27 mouse cellular contexts compared by ENCODE assay signal in the genomic region with DNA sequence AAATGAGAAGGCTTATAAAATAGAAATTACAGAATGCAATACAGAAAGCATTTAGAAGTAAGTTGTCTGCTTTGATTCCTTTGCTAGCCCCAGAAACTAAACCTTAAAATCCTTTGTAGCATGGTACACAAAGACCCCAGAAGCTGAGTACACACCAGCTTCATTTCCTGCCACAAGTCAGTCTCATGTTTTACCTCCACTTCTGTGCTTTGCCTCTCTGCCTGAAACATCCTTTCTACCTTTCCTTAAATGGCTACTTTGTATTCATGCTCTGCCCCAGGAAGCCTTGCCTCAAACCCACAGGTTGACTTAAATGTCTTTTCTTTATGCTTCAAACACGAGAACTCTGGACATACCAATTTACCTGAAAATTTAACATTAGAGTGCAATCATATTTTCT. TPM values are rescaled to one million over a fixed set of nuclear protein-coding genes. Genes with fewer than 3 reads are reported as not detected.
DNase-seq lines count a peak whose midpoint lies in the region; ATAC-seq and TF ChIP-seq lines count a peak whose summit lies in the region.
"Had no signal": no experiment of that assay in that cellular context is flagged by ENCODE, and none has a peak within 500 bp of the region (broad histone marks: within the 10 kb centered on the region; RNA-seq: fewer than 3 reads in every experiment).

No protein-coding gene starts in this region.

- 61% methylated on average over 1 of the region's 1 CpGs for WGBS in liver, postnatal 0 days (ENCODE audit: insufficient replicate concordance)
- WGBS in liver, embryonic 12.5 days (ENCODE audit: insufficient replicate concordance): 60% methylated on average over 1 of the region's 1 CpGs
- WGBS in neural tube, embryonic 15.5 days: 82% methylated on average over 1 of the region's 1 CpGs

- H3K27me3 ChIP-seq in liver, postnatal 0 days (ENCODE audit: insufficient read depth, low read length): no peaks in the 10 kb centered on the region
- no peaks in the 10 kb centered on the region for H3K27me3 ChIP-seq in liver, embryonic 12.5 days (replicated peaks)
- H3K27me3 ChIP-seq in neural tube, embryonic 15.5 days (replicated peaks): no peaks in the 10 kb centered on the region
- H3K27me3 ChIP-seq: heart, embryonic 15.5 days; hindbrain, embryonic 15.5 days; limb, embryonic 13.5 days; liver, embryonic 13.5 days; lung, embryonic 15.5 days; midbrain, embryonic 15.5 days had no signal

- H3K4me1 ChIP-seq in liver, postnatal 0 days (ENCODE audit: insufficient read depth): peaks cover 3% of the 10 kb centered on the region; the same call in 1 of the 2 replicates
- peaks cover 24% of the 10 kb centered on the region for H3K4me1 ChIP-seq in liver, embryonic 12.5 days
- peaks cover 6% of the 10 kb centered on the region; the same call in 1 of the 2 replicates for H3K4me1 ChIP-seq in brown adipose tissue, adult 24 weeks (ENCODE audit: control insufficient read depth, insufficient read depth, insufficient read length, low read length)
- peaks cover 8% of the 10 kb centered on the region for H3K4me1 ChIP-seq in neural tube, embryonic 15.5 days
- H3K4me1 ChIP-seq: limb, embryonic 13.5 days; lung, embryonic 15.5 days had no signal

- no peak for TF ChIP-seq EP300 in liver, postnatal 0 days (IDR thresholded peaks at IDR 0.05; ENCODE audit: low read depth)

- H3K4me2 ChIP-seq in liver, postnatal 0 days (ENCODE audit: low read depth, low read length): peak overlapping the region; percentile 4; the same call in 1 of the 2 replicates
- H3K4me2 ChIP-seq in liver, embryonic 12.5 days: no peak overlapping the region
- no peak overlapping the region for H3K4me2 ChIP-seq in neural tube, embryonic 15.5 days
- H3K4me2 ChIP-seq: heart, embryonic 15.5 days; hindbrain, embryonic 15.5 days; limb, embryonic 13.5 days; lung, embryonic 15.5 days; midbrain, embryonic 15.5 days had no signal

- DNase-seq in liver, postnatal 0 days: no peak
- peak; percentile 68 for DNase-seq in CD4-positive helper T cell, adult 2 months (ENCODE audit: low read depth, low spot score)
- DNase-seq in thymus, postnatal 0 days (ENCODE audit: low spot score): peak; percentile 70
- DNase-seq in layer of hippocampus, postnatal 10 days (ENCODE audit: low spot score in 2 of 2): no peak
- DNase-seq in cerebellum, postnatal 25 days: no peak
- DNase-seq: adrenal gland, postnatal 25 days; cerebellum, adult 11 months; cerebellum, postnatal 10 days; gastrocnemius, postnatal 25 days; heart, adult 2 months; heart, postnatal 36 days; kidney, postnatal 4 days; liver, embryonic 13.5 days; lung, postnatal 36 days; right cerebral cortex, adult 18-20 months; right cerebral cortex, postnatal 4 days had no signal

- ATAC-seq in liver, postnatal 0 days: no peak
- ATAC-seq in liver, embryonic 12.5 days: no peak
- ATAC-seq in neural tube, embryonic 15.5 days (ENCODE audit: low FRiP score): no peak
- ATAC-seq: forebrain, embryonic 16.5 days; intestine, embryonic 16.5 days; midbrain, embryonic 15.5 days had no signal

- no peak for TF ChIP-seq CTCF in liver, postnatal 0 days (IDR thresholded peaks at IDR 0.05; ENCODE audit: low read depth)

- H3K36me3 ChIP-seq in liver, postnatal 0 days (replicated peaks; ENCODE audit: insufficient read depth, low read length): no peaks in the 10 kb centered on the region; the same call in 1 of the 2 replicates
- H3K36me3 ChIP-seq in liver, embryonic 12.5 days: no peaks in the 10 kb centered on the region
- no peaks in the 10 kb centered on the region for H3K36me3 ChIP-seq in neural tube, embryonic 15.5 days
- H3K36me3 ChIP-seq: forebrain, embryonic 10.5 days; heart, embryonic 15.5 days; hindbrain, embryonic 15.5 days; limb, embryonic 13.5 days; liver, embryonic 13.5 days; lung, embryonic 15.5 days; midbrain, embryonic 15.5 days had no signal

- no peak overlapping the region for H3K9ac ChIP-seq in liver, postnatal 0 days (replicated peaks)
- H3K9ac ChIP-seq in liver, embryonic 12.5 days: no peak overlapping the region
- H3K9ac ChIP-seq in neural tube, embryonic 15.5 days (replicated peaks): no peak overlapping the region
- H3K9ac ChIP-seq: heart, embryonic 15.5 days; hindbrain, embryonic 15.5 days; limb, embryonic 13.5 days; liver, embryonic 13.5 days; lung, embryonic 15.5 days; midbrain, embryonic 15.5 days had no signal

- H3K27ac ChIP-seq in liver, postnatal 0 days (ENCODE audit: low read depth): no peak overlapping the region
- H3K27ac ChIP-seq in liver, embryonic 12.5 days: no peak overlapping the region
- H3K27ac ChIP-seq in brown adipose tissue, adult 24 weeks (replicated peaks; ENCODE audit: low read depth, low read length): peak overlapping the region; percentile 24; the same call in 1 of the 2 replicates
- no peak overlapping the region for H3K27ac ChIP-seq in neural tube, embryonic 15.5 days (replicated peaks)
- H3K27ac ChIP-seq: forebrain, embryonic 10.5 days; heart, adult 2 months; heart, embryonic 15.5 days; hindbrain, embryonic 15.5 days; limb, embryonic 13.5 days; liver, embryonic 13.5 days; lung, embryonic 15.5 days; midbrain, embryonic 15.5 days had no signal

- no peaks in the 10 kb centered on the region for H3K9me3 ChIP-seq in liver, postnatal 0 days (ENCODE audit: low read length)
- no peaks in the 10 kb centered on the region for H3K9me3 ChIP-seq in liver, embryonic 12.5 days (replicated peaks)
- no peaks in the 10 kb centered on the region for H3K9me3 ChIP-seq in neural tube, embryonic 15.5 days (replicated peaks)
- H3K9me3 ChIP-seq: forebrain, embryonic 10.5 days; heart, embryonic 15.5 days; hindbrain, embryonic 15.5 days; limb, embryonic 13.5 days; liver, embryonic 13.5 days; lung, embryonic 15.5 days; midbrain, embryonic 15.5 days had no signal

- no peak overlapping the region for H3K4me3 ChIP-seq in liver, postnatal 0 days (ENCODE audit: low read depth, low read length)
- H3K4me3 ChIP-seq in liver, embryonic 12.5 days: no peak overlapping the region
- peak overlapping the region; percentile 16; the same call in 1 of the 2 replicates for H3K4me3 ChIP-seq in brown adipose tissue, adult 24 weeks (ENCODE audit: insufficient read depth, low read depth, low read length)
- no peak overlapping the region for H3K4me3 ChIP-seq in neural tube, embryonic 15.5 days (replicated peaks)
- H3K4me3 ChIP-seq: forebrain, embryonic 10.5 days; heart, embryonic 15.5 days; hindbrain, embryonic 15.5 days; limb, embryonic 13.5 days; liver, embryonic 13.5 days; lung, embryonic 15.5 days; midbrain, embryonic 15.5 days had no signal

RNA-seq across cellular contexts. Expression of a gene that starts 3.7 kb away (rescaled TPM):
- polyA plus RNA-seq in liver, postnatal 0 days (2015; fragmentation: Nextera tagmentation; extraction: Ambion mirVana): 13.3 and 14.0 TPM in 2 replicates
- polyA plus RNA-seq in liver, embryonic 12.5 days (2016; fragmentation: Nextera tagmentation; extraction: Ambion mirVana): 16.5 and 17.9 TPM in 2 replicates
- polyA plus RNA-seq in brown adipose tissue, adult 24 weeks (2012; ENCODE audit: insufficient read depth, insufficient read length, missing spikeins): 13.5 and 13.9 TPM in 2 replicates
- polyA plus RNA-seq in thymus, postnatal 0 days (2015; fragmentation: Nextera tagmentation; extraction: Ambion mirVana): 96.5 and 107 TPM in 2 replicates
- 1 to 10 TPM; 7.0 to 9.6 TPM for total RNA-seq in layer of hippocampus, postnatal 10 days (2021)
- polyA plus RNA-seq in neural tube, embryonic 15.5 days (2015; fragmentation: Nextera tagmentation; extraction: Ambion mirVana): 6.1 and 10.4 TPM in 2 replicates

Comparison
In these comparisons a context has a peak if more than half of its experiments do, and no peak if none do; other contexts are left out.
1. DNase-seq: peak in CD4-positive helper T cell, adult 2 months (single experiment) and thymus, postnatal 0 days (single experiment); none in liver, postnatal 0 days (single experiment), layer of hippocampus, postnatal 10 days (0 of 2) and cerebellum, postnatal 25 days (0 of 2).